Mouse (Mus musculus): ENCODE measurements around the gene Nploc4.

DNA sequence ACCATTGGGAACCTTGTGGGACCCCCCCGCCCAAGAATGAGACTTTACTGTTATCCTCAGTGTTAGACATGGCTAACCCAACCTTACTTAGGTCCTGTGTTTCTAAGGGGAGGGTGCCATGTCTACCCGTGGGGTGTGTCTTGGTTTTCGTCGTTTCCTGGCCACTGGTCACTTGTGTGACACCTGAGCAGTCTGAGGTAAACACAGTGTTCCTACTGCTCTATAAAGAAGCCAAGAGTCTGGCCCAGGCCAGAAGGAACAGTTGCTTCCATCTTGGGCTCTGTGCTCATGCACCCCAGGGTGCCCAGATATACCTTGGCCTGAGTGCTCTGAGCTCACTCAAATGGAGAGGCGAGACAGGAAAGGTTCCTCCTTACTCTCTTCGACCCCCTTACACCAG is 74.6 kb downstream of the Nploc4 start:
- TF ChIP-seq CTCF (IDR thresholded peaks at IDR 0.05; ENCODE audit: control insufficient read depth, insufficient read depth, insufficient read length) (no peak), MAX (IDR thresholded peaks at IDR 0.05) (no peak), CEBPB (IDR thresholded peaks at IDR 0.05; ENCODE audit: low read depth) (no peak), USF1 (IDR thresholded peaks at IDR 0.05; ENCODE audit: low read depth) (no peak), MYOG (IDR thresholded peaks at IDR 0.05; ENCODE audit: control insufficient read depth, extremely low read depth, insufficient read length) (no peak)

Measured in C2C12 (cell line).